Mouse (Mus musculus) midbrain, embryonic 13.5 days (tissue): ENCODE results near the gene Glmn. TPM values are rescaled to one million over a fixed set of nuclear protein-coding genes. Genes with fewer than 3 reads are reported as not detected.

Source experiments
- ATAC-seq: fragments of 200-750 bp; cut with Nextera tagmentation; 2 replicates; pipeline ENCODE4 v1.8.0; 2017; ENCODE audit warnings: mild to moderate bottlenecking, moderate TSS enrichment, moderate library complexity
- H3K27ac ChIP-seq: fragments of 300-500 bp; sonication (generic); 2 replicates; pipeline ENCODE4 v1.5.1; 2015; ENCODE audit warnings: inconsistent platforms, mild to moderate bottlenecking, moderate library complexity
- H3K27me3 ChIP-seq: fragments of 300-500 bp; sonication (generic); 2 replicates; pipeline ENCODE4 v1.6.1; 2015; ENCODE audit warnings: mild to moderate bottlenecking, inconsistent platforms
- H3K36me3 ChIP-seq: fragments of 300-500 bp; sonication (generic); 2 replicates; pipeline ENCODE4 v1.6.1; 2015; ENCODE audit warnings: mild to moderate bottlenecking, inconsistent platforms
- H3K4me1 ChIP-seq: fragments of 300-500 bp; sonication (generic); replicated peaks from 2 replicates; pipeline ENCODE4 v1.6.1; 2015; ENCODE audit warnings: inconsistent platforms
- H3K4me2 ChIP-seq: fragments of 300-500 bp; sonication (generic); replicated peaks from 2 replicates; pipeline ENCODE4 v1.6.1; 2015; ENCODE audit warnings: moderate library complexity, mild to moderate bottlenecking, inconsistent platforms
- H3K4me3 ChIP-seq: fragments of 300-500 bp; sonication (generic); replicated peaks from 2 replicates; pipeline ENCODE4 v1.5.1; 2015; ENCODE audit warnings: mild to moderate bottlenecking, inconsistent platforms
- H3K9ac ChIP-seq: fragments of 300-500 bp; sonication (generic); replicated peaks from 2 replicates; pipeline ENCODE4 v1.6.1; 2015; ENCODE audit warnings: mild to moderate bottlenecking, inconsistent platforms
- H3K9me3 ChIP-seq: fragments of 300-500 bp; sonication (generic); 2 replicates; pipeline ENCODE4 v1.6.1; 2016; ENCODE audit warnings: mild to moderate bottlenecking, inconsistent platforms
- WGBS: fragments of 180-500 bp; shearing (Covaris S2); methylation state at CpG from one replicate; pipeline ENCODE4 v1.1.7; 2015; 5-methylcytosine and 5-hydroxymethylcytosine counted together
- polyA plus RNA-seq: library from polyadenylated mRNA; unstranded; fragments of >200 nt; fragmentation: Nextera tagmentation; extraction: Ambion mirVana; gene quantifications from 2 replicates; pipeline ENCODE4 v1.2.1, GENCODE M21; 2015

Glmn gene
- polyA plus RNA-seq, 1 experiment from 2014 or later, result 32.6 TPM

GRCm38 (mm10) chr5:107554336-107554735 lies 43.4 kb downstream of the Glmn start:
- no peak overlapping the region for H3K9ac ChIP-seq
- WGBS, result 94% methylated on average over 5 of the region's 5 CpGs

GRCm38 (mm10) chr5:107548444-107548843 lies 49.2 kb downstream of the Glmn start:
- H3K27me3 ChIP-seq, result no peaks in the 10 kb centered on the region
- no peak overlapping the region for H3K4me3 ChIP-seq
- no peaks in the 10 kb centered on the region for H3K9me3 ChIP-seq
- ATAC-seq, result no peak
- H3K4me1 ChIP-seq, result no peaks in the 10 kb centered on the region
- no peak overlapping the region for H3K4me2 ChIP-seq
- no peak overlapping the region for H3K9ac ChIP-seq
- 88% methylated on average over 3 of the region's 3 CpGs for WGBS
- peaks cover 39% of the 10 kb centered on the region for H3K36me3 ChIP-seq
- H3K27ac ChIP-seq, result no peak overlapping the region

More at GRCm38 (mm10) chr5:107554336-107554735, 43.4 kb downstream of the Glmn start:
- no peak overlapping the region for H3K4me3 ChIP-seq
- no peak overlapping the region for H3K4me2 ChIP-seq
- H3K36me3 ChIP-seq, result peaks cover 49% of the 10 kb centered on the region
- no peaks in the 10 kb centered on the region for H3K9me3 ChIP-seq
- H3K27me3 ChIP-seq, result no peaks in the 10 kb centered on the region
- H3K4me1 ChIP-seq, result no peaks in the 10 kb centered on the region
- H3K27ac ChIP-seq, result no peak overlapping the region
- no peak for ATAC-seq

- Histone ChIP-seq H3K27ac (no peak overlapping the region), H3K36me3 (peaks cover 36% of the 10 kb centered on the region), H3K4me2 (no peak overlapping the region), H3K4me1 (no peaks in the 10 kb centered on the region), H3K27me3 (no peaks in the 10 kb centered on the region), H3K9ac (no peak overlapping the region), H3K4me3 (no peak overlapping the region), H3K9me3 (no peaks in the 10 kb centered on the region)
- ATAC-seq, result no peak
- 89% methylated on average over 3 of the region's 3 CpGs for WGBS
Measured at GRCm38 (mm10) chr5:107547955-107548354, 49.7 kb downstream of the Glmn start.

GRCm38 (mm10) chr5:107545927-107546326 lies 51.8 kb downstream of the Glmn start:
- Histone ChIP-seq H3K27ac (no peak overlapping the region), H3K4me3 (no peak overlapping the region), H3K4me1 (peaks cover 4% of the 10 kb centered on the region), H3K4me2 (no peak overlapping the region), H3K9me3 (no peaks in the 10 kb centered on the region), H3K27me3 (no peaks in the 10 kb centered on the region), H3K9ac (no peak overlapping the region), H3K36me3 (peaks cover 23% of the 10 kb centered on the region)
- 89% methylated on average over 4 of the region's 4 CpGs for WGBS
- no peak for ATAC-seq

- no peak overlapping the region for H3K27ac ChIP-seq
- 24% methylated on average over 7 of the region's 7 CpGs for WGBS
- ATAC-seq, result no peak
- no peaks in the 10 kb centered on the region for H3K36me3 ChIP-seq
- H3K4me2 ChIP-seq, result no peak overlapping the region
- H3K4me3 ChIP-seq, result no peak overlapping the region
- no peaks in the 10 kb centered on the region for H3K27me3 ChIP-seq
- H3K9me3 ChIP-seq, result no peaks in the 10 kb centered on the region
- H3K9ac ChIP-seq, result no peak overlapping the region
- H3K4me1 ChIP-seq, result peaks cover 4% of the 10 kb centered on the region
Measured at GRCm38 (mm10) chr5:107541696-107542095, 56.0 kb downstream of the Glmn start.

- Histone ChIP-seq H3K9me3 (no peaks in the 10 kb centered on the region), H3K9ac (no peak within 1 kb of the TSS), H3K4me2 (no peak within 1 kb of the TSS), H3K27ac (no peak within 1 kb of the TSS), H3K4me1 (no peaks in the 10 kb centered on the region), H3K4me3 (no peak within 1 kb of the TSS), H3K27me3 (no peaks in the 10 kb centered on the region), H3K36me3 (no peaks in the 10 kb centered on the region)
- 68% methylated on average over 15 of the region's 15 CpGs for WGBS
- no peak for ATAC-seq
Measured at GRCm38 (mm10) chr5:107534581-107534980, 63.1 kb downstream of the Glmn start, which contains the start of gene 1700028K03Rik. Gene 1700028K03Rik, plus strand, starts transcription at chr5:107534709.

GRCm38 (mm10) chr5:107533590-107533989 lies 64.1 kb downstream of the Glmn start:
- no peak overlapping the region for H3K4me3 ChIP-seq
- no peak for ATAC-seq
- H3K4me1 ChIP-seq, result no peaks in the 10 kb centered on the region
- H3K27me3 ChIP-seq, result no peaks in the 10 kb centered on the region
- H3K9ac ChIP-seq, result no peak overlapping the region
- 66% methylated on average over 2 of the region's 2 CpGs for WGBS
- no peaks in the 10 kb centered on the region for H3K36me3 ChIP-seq
- no peak overlapping the region for H3K27ac ChIP-seq
- no peaks in the 10 kb centered on the region for H3K9me3 ChIP-seq
- H3K4me2 ChIP-seq, result no peak overlapping the region

- Histone ChIP-seq H3K27me3 (no peaks in the 10 kb centered on the region), H3K27ac (no peak overlapping the region), H3K4me2 (no peak overlapping the region), H3K4me3 (no peak overlapping the region), H3K36me3 (no peaks in the 10 kb centered on the region), H3K9ac (no peak overlapping the region), H3K9me3 (no peaks in the 10 kb centered on the region), H3K4me1 (no peaks in the 10 kb centered on the region)
- WGBS, result 89% methylated on average over 3 of the region's 3 CpGs
- ATAC-seq, result no peak
Measured at GRCm38 (mm10) chr5:107528856-107529255, 68.8 kb downstream of the Glmn start.

- Histone ChIP-seq H3K27ac (no peak overlapping the region), H3K4me2 (no peak overlapping the region), H3K27me3 (no peaks in the 10 kb centered on the region), H3K36me3 (no peaks in the 10 kb centered on the region), H3K4me3 (no peak overlapping the region), H3K9ac (no peak overlapping the region), H3K9me3 (no peaks in the 10 kb centered on the region), H3K4me1 (no peaks in the 10 kb centered on the region)
- no peak for ATAC-seq
- 92% methylated on average over 10 of the region's 10 CpGs for WGBS
Measured at GRCm38 (mm10) chr5:107524281-107524680, 73.4 kb downstream of the Glmn start.

- Histone ChIP-seq H3K4me3 (no peak overlapping the region), H3K9ac (no peak overlapping the region), H3K36me3 (no peaks in the 10 kb centered on the region), H3K9me3 (no peaks in the 10 kb centered on the region), H3K27me3 (no peaks in the 10 kb centered on the region), H3K27ac (no peak overlapping the region), H3K4me1 (no peaks in the 10 kb centered on the region), H3K4me2 (no peak overlapping the region)
- ATAC-seq, result no peak
- WGBS, result 85% methylated on average over 7 of the region's 7 CpGs
Measured at GRCm38 (mm10) chr5:107521897-107522296, 75.8 kb downstream of the Glmn start.

- Histone ChIP-seq H3K36me3 (no peaks in the 10 kb centered on the region), H3K4me3 (no peak overlapping the region), H3K9me3 (no peaks in the 10 kb centered on the region), H3K27me3 (no peaks in the 10 kb centered on the region), H3K9ac (no peak overlapping the region), H3K4me1 (no peaks in the 10 kb centered on the region), H3K4me2 (no peak overlapping the region), H3K27ac (no peak overlapping the region)
- 94% methylated on average over 6 of the region's 6 CpGs for WGBS
- no peak for ATAC-seq
Measured at GRCm38 (mm10) chr5:107521386-107521785, 76.3 kb downstream of the Glmn start.

GRCm38 (mm10) chr5:107518602-107519001 lies 79.1 kb downstream of the Glmn start:
- 90% methylated on average over 4 of the region's 4 CpGs for WGBS
- H3K27ac ChIP-seq, result no peak overlapping the region
- H3K9ac ChIP-seq, result no peak overlapping the region
- H3K4me1 ChIP-seq, result no peaks in the 10 kb centered on the region
- no peaks in the 10 kb centered on the region for H3K36me3 ChIP-seq
- H3K4me3 ChIP-seq, result no peak overlapping the region
- ATAC-seq, result no peak
- H3K27me3 ChIP-seq, result no peaks in the 10 kb centered on the region
- no peak overlapping the region for H3K4me2 ChIP-seq
- no peaks in the 10 kb centered on the region for H3K9me3 ChIP-seq

GRCm38 (mm10) chr5:107516087-107516486 lies 81.6 kb downstream of the Glmn start:
- no peaks in the 10 kb centered on the region for H3K4me1 ChIP-seq
- H3K9ac ChIP-seq, result no peak overlapping the region
- no peak overlapping the region for H3K4me3 ChIP-seq
- H3K27me3 ChIP-seq, result no peaks in the 10 kb centered on the region
- WGBS, result 95% methylated on average over 1 of the region's 1 CpGs
- no peaks in the 10 kb centered on the region for H3K9me3 ChIP-seq
- H3K27ac ChIP-seq, result no peak overlapping the region
- no peak overlapping the region for H3K4me2 ChIP-seq
- H3K36me3 ChIP-seq, result peaks cover 3% of the 10 kb centered on the region; the same call in 1 of the 2 replicates
- ATAC-seq, result no peak
